Mouse (Mus musculus) CH12F3 (cell line): ENCODE data around the gene Mtch1.

Source experiments
- in situ Hi-C: fragments of 300-500 bp; cut with MboI; formaldehyde crosslinking; loops from 2 replicates; pipeline ENCODE4 v1.14.3; 2020; ENCODE audit warnings: low sequenced_read_pairs

Gene Mtch1

DNA sequence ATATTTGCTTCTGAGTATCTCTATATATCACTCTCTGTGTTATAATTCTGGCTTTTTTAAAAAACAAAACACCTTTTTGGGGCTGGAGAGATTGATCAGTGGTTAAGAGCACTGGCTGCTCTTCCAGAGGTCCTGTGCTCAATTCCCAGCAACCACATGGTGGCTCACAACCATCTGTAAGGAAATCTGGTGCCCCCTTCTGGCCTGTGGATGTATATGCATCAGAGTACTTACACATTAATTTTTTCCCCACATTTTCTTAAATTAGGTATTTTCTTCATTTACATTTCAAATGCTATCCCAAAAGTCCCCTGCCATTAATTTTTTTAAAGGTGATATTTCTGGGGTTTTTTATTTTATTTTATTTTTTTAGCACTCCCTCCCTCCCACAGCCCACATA, 34.4 kb downstream of the Mtch1 start:
- in situ Hi-C loops, result no loop called here

GRCm38 (mm10) chr17:29312082-29312481, 35.7 kb downstream of the Mtch1 start:
- in situ Hi-C loops, result no loop called here

GRCm38 (mm10) chr17:29311602-29312001, 36.1 kb downstream of the Mtch1 start:
- in situ Hi-C loops, result no loop called here

DNA sequence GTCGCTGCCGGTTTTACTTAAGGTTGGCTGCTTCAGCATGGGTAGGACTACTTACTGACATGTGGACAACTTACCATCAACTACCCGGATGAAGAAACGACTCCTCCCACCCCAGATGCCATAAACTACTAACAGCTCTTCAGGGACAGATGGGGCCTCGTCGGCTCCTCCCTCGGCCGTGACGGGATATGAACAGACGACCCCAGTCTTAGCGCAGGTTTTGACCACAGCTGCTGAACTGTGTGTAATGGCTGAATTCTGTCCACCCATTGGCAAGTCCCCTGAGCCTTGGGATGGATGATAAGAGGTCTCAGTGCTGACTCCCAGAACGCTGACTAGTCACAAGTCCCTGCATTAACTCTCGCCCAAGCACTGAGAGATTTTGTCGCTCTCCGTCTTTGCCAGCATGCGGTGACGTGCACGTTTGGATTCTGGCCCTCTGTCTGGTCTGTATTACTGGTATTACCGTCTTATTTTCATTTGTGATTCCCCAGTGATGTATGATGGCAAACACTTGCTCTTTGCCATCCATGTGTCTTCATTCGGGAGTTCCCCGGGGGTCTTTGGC, 37.6 kb downstream of the Mtch1 start:
- in situ Hi-C loops, result no loop called here

DNA sequence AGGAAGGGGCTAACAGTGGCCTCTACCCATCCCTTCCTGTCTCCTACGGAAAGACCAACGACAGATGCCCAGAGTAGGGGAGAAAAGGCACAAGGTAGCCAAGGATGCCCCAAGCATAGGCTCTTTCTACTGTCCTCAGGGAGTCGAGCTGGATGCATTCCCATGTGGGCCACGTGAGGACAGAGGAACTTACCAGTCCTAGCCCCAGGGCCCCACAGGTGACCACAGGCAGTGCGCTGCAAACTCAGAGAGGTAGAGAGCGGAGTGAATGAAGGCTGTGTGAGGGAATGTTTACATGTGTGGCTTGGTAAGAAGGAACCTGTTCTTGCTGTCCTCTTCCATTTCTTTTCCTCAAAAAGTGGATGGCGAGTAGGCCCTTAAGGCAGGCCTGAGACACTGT, 41.9 kb downstream of the Mtch1 start:
- in situ Hi-C loops, result no loop called here

GRCm38 (mm10) chr17:29305058-29305806, 42.5 kb downstream of the Mtch1 start:
- in situ Hi-C loops, result no loop called here

GRCm38 (mm10) chr17:29304376-29305057, 43.2 kb downstream of the Mtch1 start:
- in situ Hi-C loops, result no loop called here

DNA sequence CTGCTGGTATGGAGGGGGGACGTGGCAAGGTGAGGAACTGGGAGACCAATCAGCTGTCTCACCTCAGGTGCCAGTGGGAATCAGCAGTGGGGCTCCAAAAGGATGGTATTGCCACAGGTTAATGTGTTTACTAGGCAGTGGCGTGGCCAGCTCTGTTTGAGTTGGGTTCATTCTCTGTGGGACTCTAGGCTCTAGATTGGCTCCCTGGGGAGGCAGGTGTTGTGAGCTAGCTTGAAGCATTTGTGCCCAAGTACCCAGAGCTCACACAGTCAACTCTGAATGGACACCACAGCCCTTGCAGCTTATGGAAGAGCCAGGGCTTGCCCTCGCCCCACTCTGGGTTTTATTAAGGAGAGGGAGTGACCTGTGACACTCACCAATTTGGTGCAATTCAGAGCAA, 43.9 kb downstream of the Mtch1 start:
- in situ Hi-C loops, result no loop called here

GRCm38 (mm10) chr17:29303087-29303486, 44.6 kb downstream of the Mtch1 start:
- in situ Hi-C loops, result no loop called here

- in situ Hi-C loops, result no loop called here
Measured at GRCm38 (mm10) chr17:29302149-29302548, 45.6 kb downstream of the Mtch1 start.

DNA sequence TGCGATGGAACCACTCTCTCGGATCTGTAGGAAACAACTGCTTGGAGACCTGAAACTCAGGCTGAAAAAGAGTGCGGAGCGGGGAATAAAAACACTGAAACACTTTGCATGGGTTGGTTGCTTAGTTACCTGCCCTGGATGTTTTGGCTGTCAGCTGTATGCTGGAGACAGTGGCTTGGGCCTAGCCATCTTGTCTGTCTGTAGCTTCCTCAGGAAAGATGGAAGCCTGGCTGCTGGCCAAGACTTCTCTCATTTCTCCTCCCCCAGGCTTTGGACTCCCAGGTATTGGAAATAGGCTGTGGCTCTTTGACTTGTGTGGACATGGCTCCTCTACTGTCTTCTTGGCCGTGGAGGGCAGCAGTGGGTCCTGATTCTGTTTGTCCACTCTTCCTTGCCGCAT, 46.3 kb downstream of the Mtch1 start:
- in situ Hi-C loops, result no loop called here

DNA sequence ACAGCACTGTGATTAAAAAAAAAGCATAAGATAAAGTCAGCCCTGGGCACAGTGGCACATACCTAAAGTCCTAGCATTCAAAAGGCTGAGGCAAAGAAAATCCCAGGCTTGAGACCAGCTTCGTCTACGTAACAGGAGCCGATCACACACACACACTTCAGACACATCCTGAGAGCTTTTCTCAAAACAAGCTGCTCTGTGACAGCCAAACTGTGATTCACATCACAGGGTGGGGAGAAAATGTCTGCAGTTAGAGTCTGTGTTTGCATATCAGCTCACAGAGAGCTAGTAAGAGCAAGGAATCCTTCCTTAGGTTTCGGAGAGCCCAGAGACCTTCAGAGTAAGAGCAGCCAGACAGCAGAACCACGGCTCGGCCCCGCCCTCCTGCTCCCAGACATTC, 46.8 kb downstream of the Mtch1 start:
- in situ Hi-C loops, result no loop called here

DNA sequence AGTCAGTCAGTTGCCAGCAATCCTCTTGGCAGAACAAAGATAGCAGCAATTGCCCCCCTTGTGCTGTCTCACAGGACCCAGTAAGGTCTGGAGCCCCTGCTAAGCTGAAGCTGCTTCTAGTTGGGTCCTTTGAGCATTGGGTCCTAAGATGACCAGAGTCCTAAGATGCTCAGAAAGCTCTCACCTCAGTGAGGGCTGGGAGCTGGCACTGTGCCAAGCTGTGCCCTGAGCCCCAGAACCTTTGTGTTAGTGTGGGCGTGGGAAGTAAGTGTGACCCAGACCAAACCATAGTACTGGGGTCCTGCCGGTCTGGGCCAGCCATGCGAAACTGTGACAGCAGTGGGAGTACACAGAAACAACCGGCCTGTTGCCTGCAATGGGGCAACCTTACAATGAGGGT, 48.5 kb downstream of the Mtch1 start:
- in situ Hi-C loops, result no loop called here

DNA sequence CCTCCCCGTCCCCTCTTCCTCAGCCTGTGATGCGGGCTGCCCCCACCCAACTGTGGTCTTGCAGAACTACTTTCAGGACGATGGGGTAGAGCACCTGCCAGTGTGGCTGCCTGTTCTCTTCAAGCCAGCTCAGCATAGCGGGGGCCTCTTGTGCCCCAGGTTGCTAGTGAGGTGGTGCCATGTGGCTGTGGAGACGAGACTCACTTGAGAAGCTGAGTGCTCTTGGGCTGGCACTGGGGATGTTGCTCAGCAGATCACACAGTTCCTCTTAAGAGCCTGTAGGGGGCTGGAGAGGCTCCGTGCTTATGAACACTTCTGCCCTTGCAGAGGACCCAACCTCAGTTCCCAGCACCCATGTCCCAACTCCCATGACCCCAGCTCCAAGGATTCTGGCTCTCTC, 49.9 kb downstream of the Mtch1 start:
- in situ Hi-C loops, result no loop called here

- in situ Hi-C loops, result no loop called here
Measured at GRCm38 (mm10) chr17:29297321-29297720, 50.4 kb downstream of the Mtch1 start.

DNA sequence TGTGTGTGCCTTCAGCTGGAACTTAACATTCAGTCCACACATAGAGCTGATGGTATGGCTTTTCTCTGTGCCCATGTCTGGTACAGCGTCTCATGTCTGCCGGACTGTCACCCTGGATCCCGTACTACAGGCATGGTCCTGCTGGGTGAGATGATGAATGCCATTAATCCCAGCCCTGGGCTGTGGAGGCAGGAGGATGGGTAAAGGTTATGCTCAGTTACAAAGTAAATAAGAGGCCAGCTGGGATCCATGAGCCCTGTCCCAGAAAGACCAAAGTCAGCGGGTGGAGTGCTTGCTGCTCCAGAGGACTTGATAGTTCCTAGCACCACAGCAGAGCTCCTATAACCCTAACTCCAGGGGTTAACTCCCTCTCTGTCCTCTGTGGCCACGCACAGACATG, 51.9 kb downstream of the Mtch1 start:
- in situ Hi-C loops, result no loop called here

DNA sequence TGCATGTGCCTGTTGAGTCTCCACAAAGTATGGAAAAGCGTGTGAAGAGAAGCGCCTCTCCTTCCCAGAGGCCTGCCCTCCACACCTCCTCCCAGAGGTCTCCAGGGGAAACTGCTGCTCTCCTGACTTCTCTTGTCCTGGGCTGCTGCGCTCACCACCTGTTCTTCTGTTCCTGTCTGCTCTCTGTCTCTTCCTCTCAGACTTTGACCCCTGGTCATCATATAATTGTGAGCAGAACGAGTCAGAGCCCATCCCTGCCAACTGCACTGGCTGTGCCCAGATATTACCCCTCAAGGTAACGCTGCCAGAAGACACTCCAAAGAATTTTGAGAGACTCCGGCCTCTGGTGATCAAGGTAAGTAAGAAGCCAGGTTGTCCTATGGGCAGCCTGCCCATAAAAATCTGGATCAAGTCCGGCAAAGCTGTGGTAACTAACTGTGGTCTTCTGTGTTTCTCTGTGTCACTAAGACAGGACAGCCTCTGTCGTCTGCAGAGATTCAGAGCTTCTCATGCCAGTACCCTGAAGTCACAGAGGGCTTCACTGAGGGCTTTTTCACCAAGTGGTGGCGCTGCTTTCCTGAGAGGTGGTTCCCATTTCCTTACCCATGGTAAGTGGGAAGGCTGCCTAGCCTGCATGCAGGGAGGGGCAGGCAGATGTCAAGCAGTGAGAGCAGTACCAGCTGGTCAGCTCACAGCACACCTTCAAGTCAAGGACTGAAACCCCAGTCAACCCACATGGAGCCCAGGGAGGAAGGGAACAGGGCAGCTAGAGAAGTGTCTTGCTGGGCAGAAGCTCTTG, 53.7 kb downstream of the Mtch1 start:
- in situ Hi-C loops, result no loop called here

DNA sequence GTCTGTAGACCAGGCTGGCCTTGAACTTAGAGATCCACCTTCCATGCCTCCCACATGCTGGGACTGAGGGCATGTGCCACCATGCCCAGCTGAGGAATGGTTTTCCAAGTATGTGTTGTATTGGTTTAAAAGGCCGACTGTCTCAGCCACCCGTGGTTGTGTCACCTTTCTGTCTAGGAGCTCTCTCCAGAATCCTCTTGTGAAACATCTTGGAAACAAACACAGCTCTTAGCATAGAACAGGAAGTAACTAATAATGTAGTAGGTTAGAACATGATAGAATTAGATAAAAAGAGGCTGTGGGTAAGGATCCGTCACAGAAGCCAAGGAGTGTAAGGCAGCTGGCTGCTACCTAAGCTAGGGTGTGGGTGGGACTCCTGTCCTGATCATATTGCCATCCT, 54.7 kb downstream of the Mtch1 start:
- in situ Hi-C loops, result no loop called here

DNA sequence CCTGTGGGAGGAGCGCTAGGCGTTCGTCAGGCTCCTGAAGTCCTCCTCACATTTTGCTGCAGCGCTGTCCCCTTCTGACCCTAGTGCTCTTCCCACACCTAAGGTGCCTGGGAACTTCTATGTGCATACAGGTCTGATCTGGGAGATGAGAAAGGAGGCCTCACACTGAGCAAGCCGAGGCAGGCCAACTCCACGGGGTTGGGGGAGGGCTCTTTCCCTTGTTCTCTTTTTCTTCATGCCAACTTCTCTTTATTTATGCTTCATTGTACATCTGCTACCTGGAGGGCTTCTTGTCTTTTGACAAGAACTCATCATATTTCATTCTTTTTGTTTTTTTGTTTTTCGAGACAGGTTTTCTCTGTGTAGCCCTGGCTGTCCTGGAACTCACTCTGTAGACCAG, 55.9 kb downstream of the Mtch1 start:
- in situ Hi-C loops, result no loop called here

GRCm38 (mm10) chr17:29282216-29282952, 65.3 kb downstream of the Mtch1 start:
- in situ Hi-C loops, result no loop called here
